Mouse (Mus musculus): ENCODE data around the gene Prmt1.

DNA sequence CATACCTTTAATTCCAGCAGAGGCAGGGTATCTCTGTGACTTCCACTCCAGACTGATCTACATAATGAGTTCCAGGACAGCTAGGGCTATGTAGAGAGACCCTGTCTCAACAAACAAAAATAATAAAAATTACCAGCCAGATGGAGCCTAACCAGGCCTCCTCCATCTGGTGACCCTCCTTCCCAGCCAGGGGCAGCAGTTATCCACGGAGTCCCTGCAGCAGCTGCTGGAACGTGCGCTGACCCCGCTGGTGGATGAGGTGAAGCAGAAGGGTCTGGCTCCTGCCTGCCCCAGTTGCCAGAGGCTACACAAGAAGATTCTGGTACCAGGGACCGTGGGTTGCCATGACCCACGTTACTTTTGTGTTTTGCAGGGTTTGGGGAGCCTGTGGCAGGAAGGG, 30.1 kb downstream of the Prmt1 start:
- TF ChIP-seq CTCF (conservative IDR thresholded peaks at IDR 0.05; ENCODE audit: low read length) (no peak), POU5F1 (IDR thresholded peaks at IDR 0.05; ENCODE audit: borderline replicate concordance, low read length) (no peak)

Measured in E14TG2a.4 (cell line).